Comparison of ENCODE assay signal across 8 mouse cellular contexts in genomic region chr5:123626631-123627030, GRCm38 (mm10). TPM values are rescaled to one million over a fixed set of nuclear protein-coding genes. Genes with fewer than 3 reads are reported as not detected.
DNase-seq lines count a peak whose midpoint lies in the region; ATAC-seq lines count a peak whose summit lies in the region.

No protein-coding gene starts in this region.

- no peaks in the 10 kb centered on the region for H3K9me3 ChIP-seq in embryonic facial prominence, embryonic 10.5 days
- no peaks in the 10 kb centered on the region for H3K9me3 ChIP-seq in lung, embryonic 16.5 days (ENCODE audit: control insufficient read depth, low read length)

- no peak; the same call in 1 of the 2 replicates for ATAC-seq in cerebellum, adult (ENCODE audit: insufficient number of reproducible peaks, low FRiP score, low TSS enrichment)
- peak; percentile 85 for ATAC-seq in lung, embryonic 16.5 days (ENCODE audit: low read depth)

- H3K4me2 ChIP-seq in lung, embryonic 16.5 days (ENCODE audit: low read depth, low read length), result no peak overlapping the region

- WGBS in embryonic facial prominence, embryonic 10.5 days, result 28% methylated on average over 8 of the region's 8 CpGs
- WGBS in lung, embryonic 16.5 days, result 17% methylated on average over 8 of the region's 8 CpGs

- peaks cover 55% of the 10 kb centered on the region for H3K36me3 ChIP-seq in embryonic facial prominence, embryonic 10.5 days (replicated peaks)
- H3K36me3 ChIP-seq in lung, embryonic 16.5 days (ENCODE audit: control insufficient read depth, insufficient read depth, low read length), result peaks cover 11% of the 10 kb centered on the region

- peak; percentile 64 for DNase-seq in cerebellum, adult 11 months
- DNase-seq in 3T3-L1 (ENCODE audit: low read depth, low spot score), result peak; percentile 83
- DNase-seq in adrenal gland, adult 8-10 months, result peak; percentile 52
- peak; percentile 69 for DNase-seq in embryonic facial prominence, embryonic 10.5 days (ENCODE audit: low spot score)
- DNase-seq in induced T-regulatory cell, adult 2 months (ENCODE audit: low read depth), result peak; percentile 81
- DNase-seq in right cerebral cortex, postnatal 4 days, result peak; percentile 22

- H3K27me3 ChIP-seq in embryonic facial prominence, embryonic 10.5 days (replicated peaks; ENCODE audit: low read depth, poor library complexity, severe bottlenecking), result no peaks in the 10 kb centered on the region
- H3K27me3 ChIP-seq in lung, embryonic 16.5 days (ENCODE audit: control insufficient read depth, insufficient read depth, low read depth, low read length), result no peaks in the 10 kb centered on the region

- H3K27ac ChIP-seq in embryonic facial prominence, embryonic 10.5 days (replicated peaks), result no peak overlapping the region
- H3K27ac ChIP-seq in lung, embryonic 16.5 days (ENCODE audit: low read length), result no peak overlapping the region

- H3K4me1 ChIP-seq in embryonic facial prominence, embryonic 10.5 days, result no peaks in the 10 kb centered on the region
- no peaks in the 10 kb centered on the region for H3K4me1 ChIP-seq in lung, embryonic 16.5 days (replicated peaks; ENCODE audit: control insufficient read depth, insufficient read depth, low read length)

- no peak overlapping the region for H3K4me3 ChIP-seq in embryonic facial prominence, embryonic 10.5 days
- no peak overlapping the region for H3K4me3 ChIP-seq in lung, embryonic 16.5 days (ENCODE audit: low read length)

- no peak overlapping the region for H3K9ac ChIP-seq in lung, embryonic 16.5 days (ENCODE audit: low read length)

RNA-seq across cellular contexts. Expression of gene Vps33a, which starts 53.8 kb away (rescaled TPM):
- total RNA-seq in adrenal gland, adult 8-10 months (2022), result 10 to 100 TPM; 53.7 to 68.7 (median 64.1) TPM
- 28.1 and 32.0 TPM in 2 replicates for polyA plus RNA-seq in embryonic facial prominence, embryonic 10.5 days (2016; fragmentation: Nextera tagmentation; extraction: Ambion mirVana)
- polyA plus RNA-seq in lung, embryonic 16.5 days (2015; fragmentation: Nextera tagmentation; extraction: Ambion mirVana), result 23.7 and 26.9 TPM in 2 replicates

RNA-seq across cellular contexts. Expression of gene Clip1, which starts 57.8 kb away (rescaled TPM):
- 100 to 1,000 TPM in 2 of 4 experiments, 10 to 100 TPM in 2; 77.6 to 145 (median 103) TPM for total RNA-seq in adrenal gland, adult 8-10 months (2022)
- 52.9 and 54.0 TPM in 2 replicates for polyA plus RNA-seq in embryonic facial prominence, embryonic 10.5 days (2016; fragmentation: Nextera tagmentation; extraction: Ambion mirVana)
- polyA plus RNA-seq in lung, embryonic 16.5 days (2015; fragmentation: Nextera tagmentation; extraction: Ambion mirVana), result 35.7 and 37.9 TPM in 2 replicates

Comparison
In these comparisons a context has a peak if more than half of its experiments do, and no peak if none do; other contexts are left out.
1. DNase-seq: peak in every context shown above with its lines; median percentile 83 in 3T3-L1; 81 in induced T-regulatory cell, adult 2 months; 69 in embryonic facial prominence, embryonic 10.5 days; 64 in cerebellum, adult 11 months; 52 in adrenal gland, adult 8-10 months; 22 in right cerebral cortex, postnatal 4 days.